Mouse (Mus musculus): ENCODE measurements at regions not wholly inside any gene's neighbourhood (a gene's known extent, or its start where the extent isn't known, plus 50 kb on each side); places are given as distances from the start of the nearest gene placed in this dataset.

DNA sequence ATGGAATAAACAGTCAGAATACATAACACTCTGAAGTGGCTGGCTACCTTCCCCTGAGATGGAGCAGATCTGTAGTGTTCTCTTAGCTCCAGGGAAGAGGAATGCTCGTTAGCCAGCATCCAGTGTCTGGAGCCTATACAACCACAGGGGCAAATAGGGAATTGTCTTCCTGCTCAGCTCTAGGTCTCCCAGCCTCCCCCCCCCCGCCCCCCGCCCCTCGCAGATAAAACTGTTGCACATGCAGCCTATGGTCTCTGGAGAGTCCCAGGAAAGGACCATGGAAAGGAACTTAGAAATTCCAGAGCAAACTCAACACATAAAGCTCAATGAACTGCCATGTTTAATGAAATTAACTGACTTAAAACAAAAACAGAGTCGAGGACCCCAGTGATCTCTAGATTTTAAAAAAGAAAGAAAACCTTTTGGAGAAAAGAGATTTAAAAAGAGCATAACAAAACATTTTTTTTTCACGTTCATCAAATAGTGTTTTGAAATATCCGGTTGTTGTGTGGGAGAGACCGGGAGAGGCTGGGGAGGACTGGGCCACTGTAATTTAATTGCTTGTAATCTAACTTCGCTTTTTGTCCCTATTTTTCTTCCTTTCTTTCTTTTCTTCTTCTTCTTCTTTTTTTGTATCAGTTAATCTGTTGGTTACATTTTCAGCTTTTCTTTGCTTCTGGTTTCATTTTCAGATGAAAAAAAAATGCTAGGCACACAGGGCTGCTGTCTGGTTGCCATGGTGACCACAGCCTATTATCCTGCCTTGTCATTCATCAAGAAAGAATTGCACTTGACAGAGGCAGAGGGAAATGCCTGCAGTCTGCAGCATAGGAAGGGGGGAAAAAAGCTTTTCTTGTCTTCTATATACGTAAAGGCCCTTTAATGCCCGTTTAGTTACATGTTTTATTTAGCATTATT, 450.3 kb upstream of the Ubash3b start:
- TF ChIP-seq CTCF (IDR thresholded peaks at IDR 0.05; ENCODE audit: insufficient read depth, low read depth, low read length) (no peak), POLR2A (IDR thresholded peaks at IDR 0.05; ENCODE audit: insufficient read depth, low read depth, low read length) (no peak)
